Mouse (Mus musculus) stomach, postnatal 0 days (tissue): ENCODE data around the gene Wwox.

Experiments used
- CTCF ChIP-seq: IDR thresholded peaks from 2 replicates; pipeline ENCODE4 v1.5.1; 2016; ENCODE audit warnings: antibody characterized with exemption, low read depth, mild to moderate bottlenecking, moderate library complexity
- EP300 ChIP-seq: optimal IDR thresholded peaks from 2 replicates; pipeline ENCODE3; 2016; ENCODE audit warnings: antibody characterized with exemption

DNA sequence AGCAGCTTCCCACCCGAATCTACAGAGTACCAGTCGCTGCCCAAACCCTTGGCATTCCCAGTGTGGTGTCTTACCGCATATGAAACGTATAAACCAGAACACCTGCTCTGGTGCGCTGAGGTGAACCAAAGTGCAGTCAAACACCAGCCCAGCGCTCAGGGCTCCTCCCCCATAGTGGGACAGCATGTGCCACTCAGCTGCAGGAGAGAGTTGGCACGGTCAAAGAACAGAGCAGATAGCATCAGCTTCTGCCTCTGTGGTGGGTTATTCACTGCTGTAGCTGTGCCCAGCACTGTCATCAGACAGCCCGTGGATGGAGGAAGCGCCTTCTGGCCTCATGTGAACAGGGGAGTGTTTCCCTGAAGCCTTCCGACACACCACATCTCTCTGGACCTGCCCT is 400.5 kb downstream of the Wwox start:
- TF ChIP-seq CTCF, result no peak
- TF ChIP-seq EP300, result no peak
